ENCODE assay signal across 17 mouse cellular contexts in genomic region chr12:65390330-65390729, GRCm38 (mm10).
DNase-seq lines count a peak whose midpoint lies in the region; ATAC-seq lines count a peak whose summit lies in the region.
"Had no signal": no experiment of that assay in that cellular context is flagged by ENCODE, and none has a peak within 500 bp of the region (broad histone marks: within the 10 kb centered on the region; RNA-seq: fewer than 3 reads in every experiment).

No protein-coding gene starts in this region.

- no peak overlapping the region for H3K27ac ChIP-seq in hindbrain, embryonic 12.5 days
- no peak overlapping the region for H3K27ac ChIP-seq in hindbrain, embryonic 10.5 days
- H3K27ac ChIP-seq in midbrain, embryonic 13.5 days: no peak overlapping the region
- H3K27ac ChIP-seq in midbrain, embryonic 14.5 days (replicated peaks; ENCODE audit: low read depth, low read length): no peak overlapping the region
- H3K27ac ChIP-seq: limb, embryonic 13.5 days; liver, embryonic 15.5 days had no signal

- no peaks in the 10 kb centered on the region for H3K27me3 ChIP-seq in hindbrain, embryonic 12.5 days
- H3K27me3 ChIP-seq in hindbrain, embryonic 10.5 days (ENCODE audit: insufficient read depth, poor library complexity, severe bottlenecking): no peaks in the 10 kb centered on the region
- no peaks in the 10 kb centered on the region for H3K27me3 ChIP-seq in midbrain, embryonic 13.5 days
- H3K27me3 ChIP-seq in midbrain, embryonic 14.5 days (ENCODE audit: control insufficient read depth, insufficient read depth, low read length): no peaks in the 10 kb centered on the region
- H3K27me3 ChIP-seq: limb, embryonic 13.5 days; liver, embryonic 15.5 days had no signal

- H3K9ac ChIP-seq in hindbrain, embryonic 12.5 days: no peak overlapping the region
- no peak overlapping the region for H3K9ac ChIP-seq in midbrain, embryonic 13.5 days (replicated peaks)
- H3K9ac ChIP-seq in midbrain, embryonic 14.5 days (replicated peaks; ENCODE audit: low read length): no peak overlapping the region
- H3K9ac ChIP-seq: limb, embryonic 13.5 days; liver, embryonic 15.5 days had no signal

- H3K4me3 ChIP-seq in hindbrain, embryonic 12.5 days: no peak overlapping the region
- no peak overlapping the region for H3K4me3 ChIP-seq in hindbrain, embryonic 10.5 days
- no peak overlapping the region for H3K4me3 ChIP-seq in midbrain, embryonic 13.5 days (replicated peaks)
- H3K4me3 ChIP-seq in midbrain, embryonic 14.5 days (replicated peaks; ENCODE audit: low read depth, low read length): no peak overlapping the region
- H3K4me3 ChIP-seq: limb, embryonic 13.5 days; liver, embryonic 15.5 days had no signal

- DNase-seq in hindbrain, embryonic 10.5 days (ENCODE audit: low spot score): no peak
- DNase-seq in midbrain, embryonic 14.5 days: no peak
- DNase-seq in left cerebral cortex, postnatal 10 days (ENCODE audit: extremely low spot score in 1 of 2, low spot score in 2 of 2): peak; percentile 21 to 22
- peak; percentile 20 to 29 for DNase-seq in right cerebral cortex, postnatal 36 days (ENCODE audit: low spot score in 2 of 2)
- no peak for DNase-seq in adrenal gland, adult 2 months
- no peak for DNase-seq in thymus, postnatal 0 days (ENCODE audit: low spot score)
- DNase-seq: cerebellum, adult 9-10 months; heart, adult 18-20 months; kidney, adult 18-20 months; kidney, postnatal 25 days; lung, postnatal 10 days; thymus, adult 18-20 months had no signal

- ATAC-seq in hindbrain, embryonic 12.5 days (ENCODE audit: low FRiP score): 0 out of 2 replicates have a peak, but pooled peaks have one; percentile 29
- ATAC-seq in midbrain, embryonic 13.5 days: 0 out of 2 replicates have a peak, but pooled peaks have one; percentile 43
- no peak for ATAC-seq in midbrain, embryonic 14.5 days (ENCODE audit: low FRiP score, low TSS enrichment)
- ATAC-seq: hindbrain, embryonic 16.5 days had no signal

- H3K9me3 ChIP-seq in hindbrain, embryonic 12.5 days (replicated peaks): no peaks in the 10 kb centered on the region
- no peaks in the 10 kb centered on the region for H3K9me3 ChIP-seq in hindbrain, embryonic 10.5 days
- H3K9me3 ChIP-seq in midbrain, embryonic 13.5 days: no peaks in the 10 kb centered on the region
- no peaks in the 10 kb centered on the region for H3K9me3 ChIP-seq in midbrain, embryonic 14.5 days (ENCODE audit: control insufficient read depth, low read length)
- H3K9me3 ChIP-seq: limb, embryonic 13.5 days; liver, embryonic 15.5 days had no signal

- intact Hi-C loops in left cerebral cortex, postnatal 10 days (cut with DNase I): no loop called here

- peaks cover 9% of the 10 kb centered on the region; the same call in 1 of the 2 replicates for H3K4me1 ChIP-seq in hindbrain, embryonic 12.5 days
- H3K4me1 ChIP-seq in hindbrain, embryonic 10.5 days (replicated peaks): peaks cover 12% of the 10 kb centered on the region; the same call in 1 of the 2 replicates
- peaks cover 9% of the 10 kb centered on the region for H3K4me1 ChIP-seq in midbrain, embryonic 13.5 days (replicated peaks)
- H3K4me1 ChIP-seq in midbrain, embryonic 14.5 days (ENCODE audit: control insufficient read depth, insufficient read depth, low read length): no peaks in the 10 kb centered on the region
- H3K4me1 ChIP-seq: limb, embryonic 13.5 days; liver, embryonic 15.5 days had no signal

- no peaks in the 10 kb centered on the region for H3K36me3 ChIP-seq in hindbrain, embryonic 12.5 days
- H3K36me3 ChIP-seq in hindbrain, embryonic 10.5 days: no peaks in the 10 kb centered on the region
- H3K36me3 ChIP-seq in midbrain, embryonic 13.5 days: no peaks in the 10 kb centered on the region
- H3K36me3 ChIP-seq in midbrain, embryonic 14.5 days (ENCODE audit: control insufficient read depth, insufficient read depth, low read length): no peaks in the 10 kb centered on the region
- H3K36me3 ChIP-seq: limb, embryonic 13.5 days; liver, embryonic 15.5 days had no signal

- H3K4me2 ChIP-seq in hindbrain, embryonic 12.5 days (replicated peaks): no peak overlapping the region
- no peak overlapping the region for H3K4me2 ChIP-seq in midbrain, embryonic 13.5 days (replicated peaks)
- no peak overlapping the region for H3K4me2 ChIP-seq in midbrain, embryonic 14.5 days (ENCODE audit: low read length)
- H3K4me2 ChIP-seq: limb, embryonic 13.5 days; liver, embryonic 15.5 days had no signal

- 80% methylated on average over 6 of the region's 6 CpGs for WGBS in hindbrain, embryonic 12.5 days
- WGBS in hindbrain, embryonic 10.5 days: 82% methylated on average over 6 of the region's 6 CpGs
- WGBS in midbrain, embryonic 13.5 days: 67% methylated on average over 6 of the region's 6 CpGs
- 70% methylated on average over 6 of the region's 6 CpGs for WGBS in midbrain, embryonic 14.5 days

Comparison
In these comparisons a context has a peak if more than half of its experiments do, and no peak if none do; other contexts are left out.
1. DNase-seq: peak in left cerebral cortex, postnatal 10 days (2 of 2) and right cerebral cortex, postnatal 36 days (2 of 2); none in hindbrain, embryonic 10.5 days (single experiment), midbrain, embryonic 14.5 days (single experiment), adrenal gland, adult 2 months (single experiment) and thymus, postnatal 0 days (single experiment).